Mouse (Mus musculus) liver, embryonic 13.5 days (tissue): Measurements from ENCODE around the gene Anxa4. TPM values are rescaled to one million over a fixed set of nuclear protein-coding genes. Genes with fewer than 3 reads are reported as not detected.

Experiments used
- ATAC-seq: fragments of 200-750 bp; cut with Nextera tagmentation; 2 replicates; pipeline ENCODE4 v1.8.0; 2017; ENCODE audit warnings: low read depth, mild to moderate bottlenecking, moderate number of reproducible peaks, moderate library complexity
- DNase-seq: peaks from one replicate; pipeline ENCODE4 v3.0.0; 2022
- H3K27ac ChIP-seq: fragments of 300-500 bp; sonication (generic); 2 replicates; pipeline ENCODE4 v1.5.1; 2015; ENCODE audit warnings: moderate library complexity, mild to moderate bottlenecking, inconsistent platforms
- H3K27me3 ChIP-seq: fragments of 300-500 bp; sonication (generic); 2 replicates; pipeline ENCODE4 v1.6.1; 2015; ENCODE audit warnings: mild to moderate bottlenecking, inconsistent platforms
- H3K36me3 ChIP-seq: fragments of 300-500 bp; sonication (generic); 2 replicates; pipeline ENCODE4 v1.6.1; 2015; ENCODE audit warnings: mild to moderate bottlenecking, inconsistent platforms
- H3K4me1 ChIP-seq: fragments of 300-500 bp; sonication (generic); replicated peaks from 2 replicates; pipeline ENCODE4 v1.6.1; 2015; ENCODE audit warnings: inconsistent platforms
- H3K4me2 ChIP-seq: fragments of 300-500 bp; sonication (generic); 2 replicates; pipeline ENCODE4 v1.6.1; 2015; ENCODE audit warnings: inconsistent platforms, mild to moderate bottlenecking, moderate library complexity
- H3K4me3 ChIP-seq: fragments of 300-500 bp; sonication (generic); replicated peaks from 2 replicates; pipeline ENCODE4 v1.5.1; 2015; ENCODE audit warnings: mild to moderate bottlenecking, inconsistent platforms
- H3K9ac ChIP-seq: fragments of 300-500 bp; sonication (generic); 2 replicates; pipeline ENCODE4 v1.6.1; 2015; ENCODE audit warnings: mild to moderate bottlenecking, inconsistent platforms
- H3K9me3 ChIP-seq: fragments of 300-500 bp; sonication (generic); replicated peaks from 2 replicates; pipeline ENCODE4 v1.6.1; 2016; ENCODE audit warnings: inconsistent platforms
- WGBS: fragments of 180-500 bp; shearing (Covaris S2); methylation state at CpG from one replicate; pipeline ENCODE4 v1.1.7; 2015; ENCODE audit not compliant: insufficient replicate concordance; 5-methylcytosine and 5-hydroxymethylcytosine counted together
- polyA plus RNA-seq: library from polyadenylated mRNA; unstranded; fragments of >200 nt; fragmentation: Nextera tagmentation; extraction: Ambion mirVana; gene quantifications from 2 replicates; pipeline ENCODE4 v1.2.1, GENCODE M21; 2015

Anxa4 gene
- polyA plus RNA-seq, 1 experiment from 2014 or later = 28.1 TPM

DNA sequence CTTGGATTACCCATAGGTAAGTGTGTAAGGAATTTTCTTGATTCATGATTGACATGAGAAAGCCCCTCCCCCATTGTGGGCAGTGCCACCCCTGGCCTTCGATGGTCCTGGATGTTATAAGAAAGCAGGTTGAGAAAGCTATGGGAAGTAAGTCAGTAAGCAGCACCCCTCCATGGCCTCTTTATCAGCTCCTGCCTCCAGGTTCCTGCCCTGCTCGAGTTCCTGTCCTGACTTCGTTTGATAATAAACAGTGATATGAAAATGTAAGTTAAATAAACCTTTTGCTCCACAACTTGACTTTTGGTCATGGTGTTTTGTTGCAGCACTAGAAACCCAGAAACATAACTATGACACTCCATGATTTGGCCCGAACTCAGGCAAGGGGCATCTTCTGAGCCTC, 43.6 kb downstream of the Anxa4 start:
- WGBS = 35% methylated on average over 4 of the region's 4 CpGs
- peaks cover 7% of the 10 kb centered on the region for H3K4me1 ChIP-seq
- ATAC-seq (no peak), DNase-seq (no peak)
- no peak overlapping the region for H3K4me3 ChIP-seq
- no peaks in the 10 kb centered on the region for H3K9me3 ChIP-seq
- H3K9ac ChIP-seq = no peak overlapping the region
- H3K27ac ChIP-seq = no peak overlapping the region
- peaks cover 10% of the 10 kb centered on the region for H3K36me3 ChIP-seq
- no peaks in the 10 kb centered on the region for H3K27me3 ChIP-seq
- H3K4me2 ChIP-seq = no peak overlapping the region

DNA sequence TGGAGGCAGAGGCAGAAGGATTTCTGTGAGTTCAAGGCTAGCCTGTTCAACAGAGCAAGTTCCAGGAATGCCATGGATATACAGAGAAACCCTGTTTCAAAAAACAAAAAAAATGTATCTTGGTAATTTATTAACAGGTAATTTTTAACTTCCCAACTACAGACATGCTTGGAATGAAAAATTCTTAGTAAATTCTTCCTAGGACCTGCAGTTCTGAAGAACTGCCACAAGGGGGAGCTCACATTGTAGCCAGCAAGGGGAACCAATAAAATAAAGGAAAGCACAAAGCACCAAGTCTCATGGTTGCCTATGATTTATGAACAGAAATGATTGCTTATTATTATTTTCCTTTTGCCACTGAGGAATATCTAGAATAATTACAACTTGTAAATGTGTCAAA, 46.2 kb downstream of the Anxa4 start:
- H3K4me1 ChIP-seq = peaks cover 7% of the 10 kb centered on the region
- H3K27me3 ChIP-seq = no peaks in the 10 kb centered on the region
- H3K36me3 ChIP-seq = peaks cover 6% of the 10 kb centered on the region
- ATAC-seq = no peak
- no peak overlapping the region for H3K4me3 ChIP-seq
- H3K27ac ChIP-seq = no peak overlapping the region
- H3K9ac ChIP-seq = no peak overlapping the region
- 0 out of 2 replicates have a peak, but pooled peaks cover 3% of the 10 kb centered on the region for H3K9me3 ChIP-seq
- no peak for DNase-seq
- no peak overlapping the region for H3K4me2 ChIP-seq

DNA sequence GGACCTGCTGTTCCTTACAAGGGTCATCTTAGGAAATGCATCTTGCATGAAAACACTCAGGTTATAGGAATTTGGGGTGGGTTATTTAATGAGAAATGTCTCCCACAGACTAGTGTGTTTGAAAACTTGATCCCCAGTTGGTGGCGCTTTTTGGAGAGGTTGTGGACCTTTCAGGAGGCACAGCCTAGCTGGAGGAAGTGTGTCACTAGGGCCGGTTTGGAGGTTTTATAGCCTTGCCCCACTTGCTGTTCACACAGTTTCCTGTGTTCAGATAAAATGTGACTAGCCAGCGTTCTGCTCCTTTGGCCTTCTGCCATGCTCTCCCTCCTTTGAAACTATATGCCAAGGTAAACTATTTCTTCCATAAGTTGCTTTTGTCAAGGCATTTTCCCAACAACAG, 52.7 kb downstream of the Anxa4 start:
- DNase-seq (no peak), ATAC-seq (no peak)
- no peak overlapping the region for H3K4me2 ChIP-seq
- H3K9ac ChIP-seq = no peak overlapping the region
- WGBS = 27% methylated on average over 3 of the region's 3 CpGs
- H3K4me1 ChIP-seq = peaks cover 9% of the 10 kb centered on the region
- H3K4me3 ChIP-seq = no peak overlapping the region
- H3K9me3 ChIP-seq = 0 out of 2 replicates have a peak, but pooled peaks cover 3% of the 10 kb centered on the region
- no peaks in the 10 kb centered on the region for H3K27me3 ChIP-seq
- peaks cover 28% of the 10 kb centered on the region for H3K36me3 ChIP-seq
- no peak overlapping the region for H3K27ac ChIP-seq

DNA sequence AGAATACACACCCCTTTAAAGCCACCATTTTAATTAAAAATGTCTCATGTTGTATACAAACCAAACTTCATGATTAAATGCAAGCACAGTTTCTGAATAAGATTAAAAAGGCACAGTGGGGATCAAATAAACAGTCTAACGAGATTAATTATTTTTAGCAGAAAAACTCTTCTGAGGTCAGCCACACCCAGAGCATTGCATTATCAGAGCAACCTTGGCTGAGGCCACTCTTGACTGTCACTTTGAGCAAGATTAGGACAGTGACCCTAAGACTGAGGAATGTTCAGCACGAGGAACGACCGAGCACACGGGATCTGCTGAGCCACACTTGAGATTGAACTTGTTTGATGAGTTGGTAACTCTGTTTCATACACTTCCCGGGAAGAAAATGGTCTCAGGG, 56.6 kb downstream of the Anxa4 start:
- H3K4me3 ChIP-seq = no peak overlapping the region
- no peak for DNase-seq

DNA sequence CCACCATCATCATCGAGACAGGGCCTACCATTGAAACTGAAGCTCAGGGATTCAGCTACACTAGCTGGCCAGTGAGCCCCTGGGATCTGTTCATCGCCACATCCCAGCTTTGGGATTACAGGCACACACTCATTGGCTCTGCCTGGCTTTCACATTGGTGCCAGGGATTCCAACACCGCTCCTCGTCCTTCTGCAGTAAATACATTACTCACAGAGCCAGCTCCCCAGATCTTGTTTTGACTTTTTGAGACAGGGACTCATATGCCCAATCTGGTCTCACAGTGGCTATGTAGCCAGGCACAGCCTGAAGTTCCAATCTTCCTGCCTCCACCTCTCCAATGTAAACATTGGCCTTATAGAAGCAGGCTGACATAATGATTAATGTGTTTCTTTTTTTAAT, 57.1 kb downstream of the Anxa4 start:
- no peak overlapping the region for H3K27ac ChIP-seq
- 76% methylated on average over 4 of the region's 4 CpGs for WGBS
- DNase-seq = no peak
- H3K4me1 ChIP-seq = peaks cover 37% of the 10 kb centered on the region
- no peak for ATAC-seq
- H3K4me3 ChIP-seq = no peak overlapping the region
- H3K9me3 ChIP-seq = no peaks in the 10 kb centered on the region
- H3K27me3 ChIP-seq = no peaks in the 10 kb centered on the region
- peaks cover 15% of the 10 kb centered on the region; the same call in 1 of the 2 replicates for H3K36me3 ChIP-seq
- no peak overlapping the region for H3K4me2 ChIP-seq
- H3K9ac ChIP-seq = no peak overlapping the region

More for the DNA sequence above, 56.6 kb downstream of the Anxa4 start:
- H3K27me3 ChIP-seq = no peaks in the 10 kb centered on the region
- H3K9me3 ChIP-seq = no peaks in the 10 kb centered on the region
- ATAC-seq = no peak
- peaks cover 19% of the 10 kb centered on the region; the same call in 1 of the 2 replicates for H3K36me3 ChIP-seq
- H3K4me2 ChIP-seq = no peak overlapping the region
- H3K27ac ChIP-seq = no peak overlapping the region
- no peak overlapping the region for H3K9ac ChIP-seq
- WGBS = 25% methylated on average over 6 of the region's 6 CpGs
- peaks cover 34% of the 10 kb centered on the region for H3K4me1 ChIP-seq

DNA sequence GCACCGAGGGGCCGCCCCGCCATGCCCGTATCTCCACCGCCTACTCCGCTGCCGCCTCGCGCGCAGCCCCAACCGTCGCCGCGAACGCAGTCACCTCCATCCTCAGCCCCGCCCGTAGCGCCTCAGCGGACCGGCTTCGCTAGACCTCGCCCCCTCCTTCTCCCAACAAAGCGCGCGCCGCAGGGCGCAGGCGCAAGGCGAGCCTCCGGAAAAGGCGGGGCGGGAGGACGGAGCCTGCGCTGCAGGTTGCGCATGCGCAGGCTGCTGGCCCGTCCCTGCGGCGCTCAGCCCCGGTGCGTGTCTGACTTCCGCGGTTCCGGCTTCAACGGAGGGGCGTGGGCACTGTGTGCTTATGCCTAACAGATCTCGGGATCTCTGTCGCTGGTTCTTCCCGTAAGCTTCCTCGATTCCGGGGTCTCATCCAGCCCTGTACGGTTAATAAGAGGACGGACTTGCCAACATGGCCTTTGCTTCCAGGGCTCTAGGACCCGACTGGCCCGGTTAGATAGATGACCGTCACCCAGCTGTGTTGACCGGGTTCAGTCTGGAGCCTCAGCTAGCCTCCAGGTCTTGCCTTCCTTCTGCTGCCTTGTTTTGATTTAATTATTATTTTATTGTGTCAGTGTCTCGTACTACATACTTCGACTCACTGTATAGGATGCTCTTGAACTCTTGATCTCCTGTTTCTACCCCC, 60.1 kb downstream of the Anxa4 start, which contains the start of gene Gmcl1:
TSS of gene Gmcl1 (minus strand) at position 201 of the 694 bp plus-strand sequence.
- H3K36me3 ChIP-seq = no peaks in the 10 kb centered on the region
- H3K4me1 ChIP-seq = peaks cover 37% of the 10 kb centered on the region
- H3K9me3 ChIP-seq = no peaks in the 10 kb centered on the region
- peak within 1 kb of the TSS; percentile 100 for H3K4me2 ChIP-seq
- DNase-seq (peak; percentile 97), ATAC-seq (peak; percentile 95)
- peak within 1 kb of the TSS; percentile 94 for H3K9ac ChIP-seq
- no peaks in the 10 kb centered on the region for H3K27me3 ChIP-seq
- H3K27ac ChIP-seq = peak within 1 kb of the TSS; percentile 93
- peak within 1 kb of the TSS; percentile 93 for H3K4me3 ChIP-seq
- WGBS = under 1% methylated on average over 58 of the region's 59 CpGs

DNA sequence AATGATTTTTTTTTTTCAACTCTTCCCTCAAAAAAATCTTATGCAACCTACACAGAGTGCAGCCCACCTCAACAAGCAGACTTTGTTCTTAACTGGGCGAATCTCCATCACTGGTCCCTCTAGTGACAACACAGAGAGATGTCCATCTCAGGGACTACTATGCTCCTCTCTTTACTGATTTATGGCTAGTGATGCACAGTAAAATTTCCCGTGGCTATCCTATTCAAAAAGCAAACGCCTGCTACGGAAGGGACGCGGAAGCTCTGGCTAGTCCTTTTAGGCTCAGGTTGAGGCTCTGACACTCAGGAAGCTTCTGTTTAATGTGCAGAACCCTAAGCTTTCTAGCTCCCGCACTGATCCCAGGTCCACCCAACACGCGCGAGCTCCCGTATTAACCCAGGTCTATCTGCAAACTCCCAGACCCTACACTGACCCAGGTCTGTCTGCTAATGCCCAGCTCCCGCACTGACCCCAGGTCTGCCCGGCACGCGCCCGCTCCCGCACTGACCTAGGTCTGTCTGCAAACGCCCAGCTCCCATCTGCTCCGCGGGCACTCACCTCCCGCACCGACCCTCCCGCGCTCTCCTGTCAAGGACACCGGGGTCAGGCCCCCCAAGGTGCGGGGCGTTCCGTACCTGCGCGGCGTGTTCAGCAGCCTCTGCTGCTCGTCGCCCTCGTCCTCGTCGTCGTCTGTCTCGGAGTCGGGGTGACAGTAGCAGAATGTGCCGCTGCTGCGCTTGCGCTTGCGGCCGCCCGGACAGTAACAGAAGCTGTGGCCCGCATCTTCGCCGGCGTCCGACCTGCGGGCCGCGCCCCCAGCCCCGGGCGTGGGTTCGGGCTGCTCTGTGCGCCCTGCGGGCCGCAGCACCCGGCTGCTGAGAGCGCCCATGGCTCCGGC, 60.9 kb downstream of the Anxa4 start:
- Histone ChIP-seq H3K27me3 (no peaks in the 10 kb centered on the region), H3K36me3 (no peaks in the 10 kb centered on the region), H3K9ac (peak overlapping the region; percentile 94), H3K27ac (peak overlapping the region; percentile 93), H3K9me3 (no peaks in the 10 kb centered on the region), H3K4me3 (peak overlapping the region; percentile 93), H3K4me1 (peaks cover 37% of the 10 kb centered on the region), H3K4me2 (peak overlapping the region; percentile 100)
- under 1% methylated on average over 62 of the region's 62 CpGs for WGBS
- DNase-seq = no peak
- ATAC-seq = peak; percentile 39

DNA sequence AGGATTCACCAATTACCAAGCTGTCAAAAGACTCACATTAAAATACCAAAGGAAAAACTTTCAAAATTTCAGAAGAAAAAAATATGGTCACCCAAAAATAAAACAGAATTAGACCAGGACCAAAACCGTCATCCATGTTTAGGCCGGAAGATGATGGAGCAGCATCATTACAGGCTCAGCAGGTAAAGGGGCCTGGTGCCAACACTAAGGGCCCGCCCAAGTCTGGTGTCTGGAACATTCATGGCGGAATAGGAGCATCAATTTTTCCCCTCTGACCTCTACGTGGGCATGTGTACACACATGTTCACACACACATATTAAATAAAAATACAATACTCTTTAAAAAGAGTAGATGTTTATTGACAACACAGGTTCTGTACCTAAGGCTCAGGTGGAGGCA, 64.7 kb downstream of the Anxa4 start:
- no peak for ATAC-seq
- H3K9ac ChIP-seq = no peak overlapping the region
- no peaks in the 10 kb centered on the region for H3K27me3 ChIP-seq
- peaks cover 14% of the 10 kb centered on the region for H3K4me1 ChIP-seq
- no peaks in the 10 kb centered on the region for H3K9me3 ChIP-seq
- 75% methylated on average over 5 of the region's 5 CpGs for WGBS
- H3K27ac ChIP-seq = no peak overlapping the region
- H3K4me3 ChIP-seq = no peak overlapping the region
- no peak for DNase-seq
- no peak overlapping the region for H3K4me2 ChIP-seq
- H3K36me3 ChIP-seq = peaks cover 5% of the 10 kb centered on the region; the same call in 1 of the 2 replicates

DNA sequence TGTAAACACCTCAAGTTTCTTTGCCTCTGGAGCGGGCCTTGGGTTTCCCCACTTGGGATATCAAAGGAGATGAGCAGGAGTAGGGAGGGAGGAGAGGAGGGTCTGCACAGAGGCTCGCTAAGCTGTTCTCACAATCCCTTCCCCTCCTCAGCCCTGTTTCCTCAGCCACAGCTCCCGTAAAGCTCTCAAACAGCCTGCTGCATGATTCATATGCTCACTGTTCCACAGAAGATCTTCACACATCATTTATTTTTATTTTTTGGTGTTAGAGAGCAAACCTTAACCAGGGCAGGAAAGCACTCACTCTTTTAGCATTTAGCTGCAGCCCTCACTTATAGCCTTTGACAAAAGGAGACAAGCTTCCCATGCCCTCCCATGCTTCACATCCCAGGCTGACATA, 71.4 kb downstream of the Anxa4 start:
- H3K27me3 ChIP-seq = no peaks in the 10 kb centered on the region
- 84% methylated on average over 3 of the region's 3 CpGs for WGBS
- no peak overlapping the region for H3K9ac ChIP-seq
- H3K27ac ChIP-seq = no peak overlapping the region
- H3K4me1 ChIP-seq = no peaks in the 10 kb centered on the region
- peaks cover 8% of the 10 kb centered on the region; the same call in 1 of the 2 replicates for H3K36me3 ChIP-seq
- H3K4me3 ChIP-seq = no peak overlapping the region
- no peak for DNase-seq
- ATAC-seq = no peak
- H3K4me2 ChIP-seq = no peak overlapping the region
- H3K9me3 ChIP-seq = no peaks in the 10 kb centered on the region

DNA sequence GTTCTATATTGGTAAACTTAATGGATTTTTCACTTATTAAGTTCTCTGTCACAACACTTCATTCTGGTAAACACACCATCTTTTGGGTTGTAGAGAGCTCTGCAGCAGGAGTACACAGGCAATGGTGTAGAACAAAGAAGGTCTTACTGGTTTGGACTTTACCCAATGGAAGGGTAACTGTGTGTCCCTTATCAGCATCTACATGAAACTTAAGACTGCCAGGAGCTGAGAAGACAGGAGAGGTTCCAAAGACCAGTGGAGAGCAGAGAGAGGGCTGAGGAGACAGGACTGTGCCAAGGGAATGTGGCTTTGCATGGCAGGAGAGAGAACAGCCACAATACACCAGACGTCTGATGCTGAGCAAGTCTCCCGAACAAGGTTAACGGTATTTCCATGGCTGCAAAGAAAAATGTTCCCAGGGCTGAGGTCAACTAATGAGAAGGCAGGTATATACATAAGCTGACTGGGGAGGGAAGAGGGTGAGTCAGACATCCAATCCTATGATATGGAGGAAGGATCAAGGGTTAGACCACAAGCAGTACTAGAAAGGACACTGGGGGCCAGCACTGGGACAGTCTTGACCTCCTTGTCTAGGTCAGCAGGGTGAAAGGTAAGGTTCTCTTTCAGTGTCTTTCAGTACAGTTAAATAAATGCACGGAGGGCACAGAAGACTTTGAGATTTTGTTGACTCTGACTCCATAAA, 85.2 kb downstream of the Anxa4 start:
- DNase-seq = no peak
- Histone ChIP-seq H3K4me1 (0 out of 2 replicates have a peak, but pooled peaks cover 3% of the 10 kb centered on the region), H3K4me2 (no peak overlapping the region), H3K9me3 (no peaks in the 10 kb centered on the region), H3K27ac (no peak overlapping the region), H3K4me3 (no peak overlapping the region), H3K27me3 (no peaks in the 10 kb centered on the region), H3K36me3 (peaks cover 17% of the 10 kb centered on the region), H3K9ac (no peak overlapping the region)
- 83% methylated on average over 4 of the region's 4 CpGs for WGBS
- no peak for ATAC-seq

DNA sequence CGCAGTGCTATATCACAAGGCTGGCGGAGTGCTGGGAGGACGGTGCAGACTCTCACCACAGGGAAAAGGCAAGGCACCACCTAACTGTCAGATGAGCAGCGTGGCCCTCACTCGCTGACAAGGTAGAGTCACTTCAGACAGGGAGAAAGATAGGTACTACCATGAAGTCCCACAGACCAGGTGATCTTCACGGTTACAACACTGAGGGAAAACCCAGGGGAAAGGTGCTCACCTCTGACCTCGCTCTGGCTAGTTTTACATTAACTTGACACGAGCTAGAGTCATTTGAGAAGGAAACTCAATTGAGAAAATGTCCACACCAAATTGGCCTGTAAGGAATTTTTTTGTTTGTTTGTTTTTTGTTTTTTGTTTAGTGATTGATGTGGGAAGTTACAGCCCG, 90.8 kb downstream of the Anxa4 start:
- WGBS = 75% methylated on average over 9 of the region's 9 CpGs
- DNase-seq (no peak), ATAC-seq (peak; percentile 73)
- H3K9me3 ChIP-seq = no peaks in the 10 kb centered on the region
- H3K4me3 ChIP-seq = no peak overlapping the region
- H3K4me1 ChIP-seq = peaks cover 9% of the 10 kb centered on the region
- no peak overlapping the region for H3K9ac ChIP-seq
- peaks cover 45% of the 10 kb centered on the region for H3K36me3 ChIP-seq
- no peak overlapping the region; the same call in 1 of the 2 replicates for H3K27ac ChIP-seq
- no peaks in the 10 kb centered on the region for H3K27me3 ChIP-seq
- no peak overlapping the region for H3K4me2 ChIP-seq
